9 mouse cellular contexts compared by ENCODE assay signal in genomic region chr7:5053456-5054179, GRCm38 (mm10). TPM values are rescaled to one million over a fixed set of nuclear protein-coding genes. Genes with fewer than 3 reads are reported as not detected.
DNase-seq lines count a peak whose midpoint lies in the region; ATAC-seq and TF ChIP-seq lines count a peak whose summit lies in the region.
"Had no signal": no experiment of that assay in that cellular context is flagged by ENCODE, and none has a peak within 500 bp of the region (broad histone marks: within the 10 kb centered on the region; RNA-seq: fewer than 3 reads in every experiment).

No protein-coding gene starts in this region.

- WGBS in kidney, embryonic 15.5 days: 9% methylated on average over 32 of the region's 32 CpGs
- WGBS in liver, embryonic 12.5 days (ENCODE audit: insufficient replicate concordance): 8% methylated on average over 32 of the region's 32 CpGs

- H3K9ac ChIP-seq in kidney, embryonic 15.5 days: peak overlapping the region; percentile 71
- no peak overlapping the region for H3K9ac ChIP-seq in liver, embryonic 12.5 days

- peaks cover 63% of the 10 kb centered on the region for H3K4me1 ChIP-seq in kidney, embryonic 15.5 days
- peaks cover 29% of the 10 kb centered on the region for H3K4me1 ChIP-seq in bone marrow macrophage, adult 2 months (ENCODE audit: control insufficient read depth, insufficient read depth, low read length)
- no peaks in the 10 kb centered on the region for H3K4me1 ChIP-seq in embryonic fibroblast, embryonic 13.5 days (ENCODE audit: control insufficient read depth, insufficient read depth, low read length)
- H3K4me1 ChIP-seq in liver, embryonic 12.5 days: peaks cover 24% of the 10 kb centered on the region

- H3K9me3 ChIP-seq in kidney, embryonic 15.5 days (replicated peaks): no peaks in the 10 kb centered on the region
- H3K9me3 ChIP-seq in liver, embryonic 12.5 days (replicated peaks): no peaks in the 10 kb centered on the region

- peak overlapping the region; percentile 64 for H3K4me3 ChIP-seq in kidney, embryonic 15.5 days (replicated peaks)
- peak overlapping the region; percentile 69 for H3K4me3 ChIP-seq in bone marrow macrophage, adult 2 months (ENCODE audit: insufficient read depth, low read length)
- H3K4me3 ChIP-seq in embryonic fibroblast, embryonic 13.5 days (ENCODE audit: insufficient read depth, low read length): peak overlapping the region; percentile 14; the same call in 1 of the 2 replicates
- peak overlapping the region; percentile 66 for H3K4me3 ChIP-seq in liver, embryonic 12.5 days

- no peaks in the 10 kb centered on the region for H3K36me3 ChIP-seq in kidney, embryonic 15.5 days
- no peaks in the 10 kb centered on the region for H3K36me3 ChIP-seq in liver, embryonic 12.5 days

- no peak for TF ChIP-seq CTCF in bone marrow macrophage, adult 2 months (IDR thresholded peaks at IDR 0.05; ENCODE audit: low read depth, low read length)
- TF ChIP-seq CTCF in embryonic fibroblast, embryonic 13.5 days (IDR thresholded peaks at IDR 0.05; ENCODE audit: borderline replicate concordance, insufficient read depth, low read length): no peak

- peak overlapping the region; percentile 87 for H3K4me2 ChIP-seq in kidney, embryonic 15.5 days
- H3K4me2 ChIP-seq in liver, embryonic 12.5 days: peak overlapping the region; percentile 81

- peaks cover 64% of the 10 kb centered on the region for H3K27me3 ChIP-seq in kidney, embryonic 15.5 days
- peaks cover 100% of the 10 kb centered on the region for H3K27me3 ChIP-seq in liver, embryonic 12.5 days (replicated peaks)

- no peak for ATAC-seq in kidney, embryonic 15.5 days (replicated peaks; ENCODE audit: low FRiP score)
- ATAC-seq in liver, embryonic 12.5 days: no peak
- no peak for ATAC-seq in activated CD4-positive, CD25-positive, alpha-beta regulatory T cell, adult 4 months

- DNase-seq in kidney, postnatal 25 days: no peak
- peak; percentile 60 for DNase-seq in testis, postnatal 10 days (ENCODE audit: low spot score)
- no peak for DNase-seq in ovary, postnatal 14 days (ENCODE audit: low spot score)

- TF ChIP-seq POLR2A in bone marrow macrophage, adult 2 months (IDR thresholded peaks at IDR 0.05; ENCODE audit: borderline replicate concordance, low read depth, low read length): no peak
- peak; percentile 54 for TF ChIP-seq POLR2A in embryonic fibroblast, embryonic 13.5 days (IDR thresholded peaks at IDR 0.05; ENCODE audit: low read depth, low read length)

- H3K27ac ChIP-seq in kidney, embryonic 15.5 days: no peak overlapping the region
- H3K27ac ChIP-seq in bone marrow macrophage, adult 2 months (ENCODE audit: insufficient read depth, low read depth, low read length): no peak overlapping the region
- H3K27ac ChIP-seq in embryonic fibroblast, embryonic 13.5 days (ENCODE audit: insufficient read depth, low read length): no peak overlapping the region
- no peak overlapping the region for H3K27ac ChIP-seq in liver, embryonic 12.5 days

RNA-seq across cellular contexts. Expression of gene Zfp580, which starts 2.3 kb away (rescaled TPM):
- 36.2 and 41.0 TPM in 2 replicates for polyA plus RNA-seq in kidney, embryonic 15.5 days (2015; fragmentation: Nextera tagmentation; extraction: Ambion mirVana)
- 6.1 and 7.7 TPM in 2 replicates for polyA plus RNA-seq in bone marrow macrophage, adult 2 months (2012; ENCODE audit: insufficient read depth, insufficient read length, missing spikeins)
- 11.8 and 18.1 TPM in 2 replicates for polyA plus RNA-seq in embryonic fibroblast, embryonic 13.5 days (2011; ENCODE audit: insufficient read length, low read depth, missing spikeins)
- 5.2 and 5.6 TPM in 2 replicates for polyA plus RNA-seq in liver, embryonic 12.5 days (2016; fragmentation: Nextera tagmentation; extraction: Ambion mirVana)
- 1 to 10 TPM; 1.2 to 2.8 TPM for polyA plus RNA-seq in activated CD4-positive, CD25-positive, alpha-beta regulatory T cell, adult 4 months (2017; shearing (Covaris generic))

RNA-seq across cellular contexts. Expression of gene U2af2, which starts 8.3 kb away (rescaled TPM):
- 145 and 152 TPM in 2 replicates for polyA plus RNA-seq in kidney, embryonic 15.5 days (2015; fragmentation: Nextera tagmentation; extraction: Ambion mirVana)
- 151 and 160 TPM in 2 replicates for polyA plus RNA-seq in bone marrow macrophage, adult 2 months (2012; ENCODE audit: insufficient read depth, insufficient read length, missing spikeins)
- 193 and 210 TPM in 2 replicates for polyA plus RNA-seq in embryonic fibroblast, embryonic 13.5 days (2011; ENCODE audit: insufficient read length, low read depth, missing spikeins)
- 97.6 and 109 TPM in 2 replicates for polyA plus RNA-seq in liver, embryonic 12.5 days (2016; fragmentation: Nextera tagmentation; extraction: Ambion mirVana)
- 10 to 100 TPM; 24.2 to 30.1 TPM for polyA plus RNA-seq in activated CD4-positive, CD25-positive, alpha-beta regulatory T cell, adult 4 months (2017; shearing (Covaris generic))

RNA-seq across cellular contexts. Expression of gene Zfp784, which starts 15.4 kb away (rescaled TPM):
- polyA plus RNA-seq in kidney, embryonic 15.5 days (2015; fragmentation: Nextera tagmentation; extraction: Ambion mirVana): 6.3 and 6.4 TPM in 2 replicates
- 2.6 and 3.8 TPM in 2 replicates for polyA plus RNA-seq in bone marrow macrophage, adult 2 months (2012; ENCODE audit: insufficient read depth, insufficient read length, missing spikeins)
- polyA plus RNA-seq in embryonic fibroblast, embryonic 13.5 days (2011; ENCODE audit: insufficient read length, low read depth, missing spikeins): 1.4 and 2.2 TPM in 2 replicates
- polyA plus RNA-seq in liver, embryonic 12.5 days (2016; fragmentation: Nextera tagmentation; extraction: Ambion mirVana): 1.1 and 1.3 TPM in 2 replicates
- polyA plus RNA-seq in activated CD4-positive, CD25-positive, alpha-beta regulatory T cell, adult 4 months (2017; shearing (Covaris generic)): 1 to 10 TPM; 2.5 to 3.1 TPM

RNA-seq across cellular contexts. Expression of gene 4632433K11Rik, which starts 19.7 kb away (rescaled TPM):
- polyA plus RNA-seq in kidney, embryonic 15.5 days (2015; fragmentation: Nextera tagmentation; extraction: Ambion mirVana): not detected in 2 replicates
- not detected in 2 replicates for polyA plus RNA-seq in bone marrow macrophage, adult 2 months (2012; ENCODE audit: insufficient read depth, insufficient read length, missing spikeins)
- polyA plus RNA-seq in embryonic fibroblast, embryonic 13.5 days (2011; ENCODE audit: insufficient read length, low read depth, missing spikeins): 1.5 and 1.8 TPM in 2 replicates
- polyA plus RNA-seq in liver, embryonic 12.5 days (2016; fragmentation: Nextera tagmentation; extraction: Ambion mirVana): not detected in 2 replicates
- polyA plus RNA-seq in activated CD4-positive, CD25-positive, alpha-beta regulatory T cell, adult 4 months (2017; shearing (Covaris generic)): not detected
- polyA plus RNA-seq: liver, adult 2 months had no signal

RNA-seq across cellular contexts. Expression of gene Epn1, which starts 26.4 kb away (rescaled TPM):
- 55.5 and 62.2 TPM in 2 replicates for polyA plus RNA-seq in kidney, embryonic 15.5 days (2015; fragmentation: Nextera tagmentation; extraction: Ambion mirVana)
- 198 and 202 TPM in 2 replicates for polyA plus RNA-seq in bone marrow macrophage, adult 2 months (2012; ENCODE audit: insufficient read depth, insufficient read length, missing spikeins)
- polyA plus RNA-seq in embryonic fibroblast, embryonic 13.5 days (2011; ENCODE audit: insufficient read length, low read depth, missing spikeins): 66.2 and 69.3 TPM in 2 replicates
- 66.2 and 69.1 TPM in 2 replicates for polyA plus RNA-seq in liver, embryonic 12.5 days (2016; fragmentation: Nextera tagmentation; extraction: Ambion mirVana)
- 1 to 10 TPM; 7.0 to 8.3 TPM for polyA plus RNA-seq in activated CD4-positive, CD25-positive, alpha-beta regulatory T cell, adult 4 months (2017; shearing (Covaris generic))

Comparison
In these comparisons a context has a peak if more than half of its experiments do, and no peak if none do; other contexts are left out.
1. H3K4me3 ChIP-seq: peak in every context shown above with its lines; median percentile 69 in bone marrow macrophage, adult 2 months; 66 in liver, embryonic 12.5 days; 64 in kidney, embryonic 15.5 days; 14 in embryonic fibroblast, embryonic 13.5 days.